Mouse (Mus musculus) testis, postnatal 10 days (tissue): ENCODE measurements around the gene Tubgcp5.
"Not testable (repeated sequence)": the region's sequence is repeated elsewhere in the genome, so short reads cannot be mapped to it uniquely, and the experiment has no call there.

Experiments used
- DNase-seq: peaks from one replicate; pipeline ENCODE4 v3.0.0; 2021; ENCODE audit warnings: low spot score

Tubgcp5 gene

DNA sequence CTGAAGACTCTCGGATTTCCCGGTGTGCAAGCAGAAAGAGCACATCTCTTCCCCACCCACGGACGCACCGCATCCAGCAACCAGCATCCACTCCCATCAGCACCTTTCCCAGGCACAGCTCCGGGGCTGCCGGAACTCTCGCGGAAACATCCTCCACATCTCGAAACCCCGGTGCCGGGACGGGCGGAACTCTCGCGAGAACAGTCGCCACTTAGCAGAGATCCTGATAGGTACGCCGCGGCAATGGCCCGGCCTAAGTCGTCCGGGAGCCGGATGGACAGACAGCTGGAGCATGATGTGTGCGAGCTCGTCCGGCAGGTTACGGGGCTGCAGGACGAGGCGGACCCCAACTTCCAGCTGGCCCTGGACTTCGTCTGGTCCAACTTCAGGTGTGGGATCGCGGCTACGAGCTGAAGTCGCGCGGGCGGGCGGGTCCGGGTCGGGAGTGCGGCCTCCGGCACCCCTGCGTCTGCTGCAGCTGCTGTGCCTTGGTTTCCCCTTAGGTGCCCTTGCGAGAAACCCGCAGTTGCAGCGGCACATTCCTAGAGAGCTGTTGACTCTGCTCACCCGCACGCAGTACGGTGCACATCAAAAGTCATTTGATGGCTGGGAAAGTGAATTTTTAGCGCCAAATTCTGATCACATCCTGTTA, at the start of gene Tubgcp5:
Gene Tubgcp5 (plus strand): TSS at position 203 of the 652 bp plus-strand sequence.
- DNase-seq, result peak; percentile 97

DNA sequence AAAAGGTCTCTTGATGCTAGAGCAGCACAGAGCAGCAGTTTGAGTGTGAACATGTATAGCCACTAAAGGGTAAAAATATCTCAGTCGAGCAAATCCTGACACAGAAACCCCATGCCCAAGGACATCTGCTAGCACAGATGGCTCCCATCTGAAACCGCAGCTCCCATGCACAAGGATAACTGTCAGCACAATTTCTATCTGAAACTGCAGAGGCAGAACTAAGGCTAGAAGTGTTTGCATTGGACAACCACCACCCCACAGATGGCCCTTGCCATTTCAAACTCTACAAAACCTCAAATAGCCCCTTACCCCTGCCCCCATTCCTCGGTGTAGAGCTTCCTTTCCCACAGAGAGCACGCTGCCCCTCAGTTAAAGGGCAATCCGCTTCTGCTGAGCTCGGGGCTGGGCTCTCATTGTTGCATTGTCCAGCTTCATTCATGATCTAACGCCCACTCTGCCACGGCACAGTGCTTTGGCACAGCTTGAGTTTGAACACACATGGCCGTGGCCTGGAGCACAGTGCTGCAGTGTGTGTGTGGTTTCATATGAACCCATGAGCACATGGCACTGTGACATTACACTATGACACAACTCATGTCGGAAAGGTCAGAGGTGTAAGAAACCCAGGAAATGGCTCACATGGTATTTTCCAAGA, 49.3 kb upstream of the Tubgcp5 start:
- no peak for DNase-seq

DNA sequence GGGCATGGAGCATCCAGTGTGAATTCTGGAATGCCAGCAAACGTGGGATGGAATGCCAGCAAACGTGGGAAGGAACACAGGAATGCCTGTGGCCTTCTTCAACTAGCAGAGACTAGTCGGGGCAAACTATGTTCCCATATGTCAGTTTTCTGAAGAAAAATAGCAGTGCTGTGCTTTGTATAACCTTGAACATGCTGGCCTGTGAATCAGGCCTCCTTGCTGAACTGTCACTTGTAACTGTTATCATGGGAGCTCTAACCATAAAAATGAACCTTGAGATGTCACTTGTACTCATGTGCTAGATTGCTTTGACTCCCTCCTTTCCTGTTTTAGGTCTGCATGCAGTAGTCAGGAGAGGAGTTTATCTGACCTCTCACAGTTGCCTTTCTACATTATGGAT, 43.1 kb upstream of the Tubgcp5 start:
- no peak for DNase-seq

DNA sequence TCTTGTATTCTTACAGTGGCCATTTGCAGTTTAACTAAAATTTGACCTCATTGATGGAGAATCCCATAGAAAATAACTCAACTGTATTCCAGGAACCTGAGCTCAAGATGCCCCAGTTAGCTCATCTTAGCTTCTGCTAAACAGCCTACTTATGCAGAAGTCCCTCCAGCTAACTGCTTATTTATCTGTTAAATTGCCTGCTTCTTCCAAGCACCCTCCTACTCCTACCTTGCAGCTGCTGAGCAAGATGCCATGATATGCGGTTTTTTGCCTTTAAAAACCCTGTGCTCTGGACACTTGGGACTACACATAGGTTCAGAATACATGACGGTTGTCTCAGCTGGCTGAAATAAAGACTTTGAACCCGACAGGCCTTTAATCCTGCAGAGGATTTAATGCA, 34.6 kb upstream of the Tubgcp5 start:
- DNase-seq, result no peak

DNA sequence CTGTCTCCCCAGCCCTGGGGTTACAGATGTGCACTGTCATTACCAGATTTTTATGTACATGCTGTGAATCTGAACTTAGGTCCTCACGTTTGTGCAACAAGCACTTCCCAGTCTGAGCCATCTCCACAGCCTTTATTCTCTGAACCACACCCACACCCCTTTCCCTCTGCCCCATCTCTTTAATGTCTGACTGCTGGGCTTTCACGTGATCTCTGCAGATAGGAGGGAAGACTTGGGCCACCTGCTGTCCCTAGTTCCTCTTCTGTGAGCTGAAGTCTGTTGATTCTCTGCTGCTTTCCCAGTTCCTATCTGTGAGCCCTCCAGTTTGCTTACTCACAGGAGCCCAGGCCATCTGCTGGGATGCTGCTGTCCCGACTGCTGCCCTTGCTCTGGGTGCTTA, 26.0 kb upstream of the Tubgcp5 start, which contains the start of gene Siglech:
Gene Siglech (plus strand): TSS at position 253 of the 400 bp plus-strand sequence.
- no peak for DNase-seq

DNA sequence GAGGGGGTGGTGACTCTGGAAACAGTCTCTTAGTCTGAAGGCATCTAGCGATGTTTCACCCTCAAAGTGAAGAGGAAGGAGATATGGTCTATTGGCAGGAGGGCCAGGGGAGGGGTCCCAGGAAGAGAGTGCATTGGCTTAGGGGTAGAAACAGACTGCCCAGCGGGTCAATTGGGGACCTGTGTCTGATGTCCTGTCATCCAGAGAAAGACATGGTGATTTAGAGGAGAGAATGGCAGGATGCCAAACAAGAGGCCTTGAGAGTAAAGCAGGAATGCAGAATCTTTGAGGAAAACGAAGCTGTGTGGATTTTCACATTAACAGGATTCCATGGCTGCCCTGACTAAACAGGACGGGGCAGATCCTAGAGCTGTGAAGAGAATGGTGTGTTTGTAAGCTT, 13.9 kb upstream of the Tubgcp5 start:
- DNase-seq, result no peak

DNA sequence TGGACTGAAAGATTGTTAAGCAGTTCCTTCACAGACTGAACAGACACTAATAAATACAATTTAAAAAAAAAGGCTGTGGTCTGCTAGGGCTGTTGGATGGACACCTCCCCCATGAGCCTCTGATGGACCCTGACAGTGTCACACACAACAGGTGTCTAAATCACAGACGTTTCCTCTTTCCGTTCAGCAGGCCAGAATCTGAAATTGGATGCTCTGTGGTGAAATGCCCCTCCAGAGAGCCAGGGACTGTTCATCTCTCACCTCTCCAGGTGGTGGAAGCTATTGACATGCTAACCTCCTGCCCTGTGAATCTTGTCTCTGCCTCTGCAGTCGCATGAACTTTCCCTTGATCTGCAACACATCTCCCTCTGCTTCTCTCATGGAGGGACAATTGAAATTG, 11.5 kb upstream of the Tubgcp5 start:
- no peak for DNase-seq

DNA sequence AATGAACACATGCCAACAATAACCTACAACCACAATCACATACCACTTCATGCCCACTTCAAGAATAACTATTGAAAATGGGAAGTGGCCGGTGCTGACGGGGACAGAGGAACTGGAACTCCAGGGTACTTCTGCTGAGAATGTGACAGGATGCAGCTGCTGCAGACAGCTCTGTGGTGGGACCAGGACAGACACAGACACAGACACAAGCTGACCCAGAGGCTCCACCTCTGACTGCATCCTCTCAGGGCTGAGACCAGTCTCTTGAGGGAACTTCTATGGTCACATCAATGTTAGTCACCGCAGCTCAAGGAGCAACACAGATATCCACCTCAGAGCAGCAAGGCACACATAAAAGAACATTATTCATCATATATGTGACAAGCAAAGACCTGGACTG, 9.4 kb upstream of the Tubgcp5 start:
- no peak for DNase-seq

DNA sequence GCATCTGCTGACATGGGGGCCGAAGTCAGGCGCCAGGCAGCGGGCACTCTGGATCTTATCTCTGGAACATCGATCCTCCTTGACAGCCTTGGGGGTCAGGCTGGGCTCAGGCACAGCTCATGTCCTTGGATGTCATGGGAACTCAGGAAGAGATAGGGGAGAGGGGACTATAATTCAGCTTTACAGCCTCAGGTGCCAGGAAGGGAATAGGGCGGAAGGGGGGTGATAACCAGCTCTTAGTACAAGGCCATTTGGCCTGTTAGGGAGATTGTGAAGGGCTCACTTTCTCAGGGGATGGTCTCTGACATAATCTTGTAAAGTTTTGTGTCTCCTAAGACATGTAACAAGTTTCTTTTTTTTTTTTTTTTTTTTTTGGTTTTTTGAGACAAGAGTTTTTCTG, 3.4 kb upstream of the Tubgcp5 start:
- not testable (repeated sequence) for DNase-seq

DNA sequence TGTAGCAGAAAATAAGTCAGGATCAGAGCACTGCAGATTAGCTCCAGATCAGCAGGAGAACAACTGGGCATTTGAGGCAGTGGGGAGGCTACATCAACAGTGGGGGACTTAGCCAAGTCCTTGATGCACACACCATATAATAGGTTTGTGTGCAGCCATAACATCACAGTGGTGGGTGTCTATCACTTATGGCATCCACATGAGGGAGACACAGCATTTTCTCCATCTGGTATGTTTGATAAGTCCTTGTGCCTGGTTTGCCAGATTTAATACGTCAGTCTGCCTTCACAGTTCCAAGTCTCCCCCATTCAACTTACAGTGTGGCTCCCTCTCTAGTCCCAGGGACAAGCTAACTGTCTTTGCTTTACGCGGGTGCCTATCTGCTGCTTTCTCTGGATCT, 1.7 kb upstream of the Tubgcp5 start:
- no peak for DNase-seq

DNA sequence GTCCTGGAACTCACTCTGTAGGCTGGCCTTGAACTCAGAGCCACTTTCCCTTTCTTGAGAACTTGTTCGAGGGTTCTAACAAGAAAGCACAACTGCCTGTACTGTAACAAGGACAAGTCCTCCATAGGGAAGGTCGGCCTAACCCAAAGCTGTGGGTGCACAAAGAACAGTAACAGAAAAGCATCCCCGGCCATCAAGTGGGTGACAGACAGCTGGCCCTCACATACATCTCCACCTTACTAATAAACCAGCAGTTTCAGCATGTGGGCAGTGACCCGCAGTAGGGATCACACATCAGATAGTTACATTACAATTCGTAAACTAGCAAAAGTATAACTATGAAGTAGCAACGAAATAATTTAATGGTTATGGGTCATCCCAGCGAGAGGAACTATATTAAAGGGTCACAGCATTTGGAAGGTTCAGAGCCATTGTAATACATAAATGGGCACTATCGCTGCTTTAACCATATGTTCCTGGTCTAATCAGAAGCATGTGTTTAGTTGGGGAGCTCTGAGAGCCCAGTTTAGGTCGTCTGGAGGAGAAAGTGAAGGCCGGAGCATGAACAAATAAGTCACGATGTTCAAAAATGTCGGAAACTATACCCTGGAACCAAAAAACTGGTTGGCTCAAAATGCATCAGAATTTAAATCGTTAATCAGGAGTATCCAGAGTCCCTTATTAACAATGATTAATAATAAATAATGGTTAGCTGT, 560 bp upstream of the Tubgcp5 start:
- DNase-seq, result no peak

DNA sequence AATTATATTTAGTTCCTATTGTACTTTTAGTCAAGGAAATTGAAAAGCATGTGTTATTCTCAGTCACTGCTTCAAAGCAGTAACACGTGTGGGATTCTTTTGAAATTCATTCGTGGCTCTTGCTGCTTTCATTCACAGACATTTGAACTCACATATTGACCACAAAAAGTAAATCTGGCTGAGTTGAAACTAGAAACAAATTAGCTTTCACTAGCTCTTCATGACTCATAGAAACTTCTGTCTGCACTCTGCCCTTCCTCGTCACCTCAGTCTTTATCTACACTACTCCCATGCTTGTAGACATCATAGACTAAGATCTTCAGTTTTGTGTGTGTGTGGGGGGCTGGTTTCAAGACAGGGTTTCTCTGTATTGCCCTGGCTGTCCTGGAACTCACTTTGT, 6.0 kb downstream of the Tubgcp5 start:
- no peak for DNase-seq

DNA sequence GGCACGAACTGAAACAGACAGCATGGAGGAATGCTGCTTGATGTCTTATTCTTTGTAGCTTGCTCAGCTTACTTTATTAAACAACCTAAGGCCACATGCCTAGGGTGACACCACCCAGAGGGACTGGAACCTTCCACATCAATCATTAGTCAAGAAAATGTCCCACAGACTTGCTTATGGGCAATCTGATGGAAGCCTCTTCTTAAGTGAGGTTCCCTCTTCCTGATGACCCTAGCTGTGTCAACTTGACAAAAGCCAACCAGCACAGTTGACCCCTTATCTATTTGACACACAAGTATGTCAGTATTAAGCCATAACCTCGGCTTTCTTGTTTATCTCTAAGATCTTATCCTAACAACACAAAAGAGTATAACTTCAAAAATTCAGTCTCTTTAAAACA, 16.0 kb downstream of the Tubgcp5 start:
- no peak for DNase-seq

DNA sequence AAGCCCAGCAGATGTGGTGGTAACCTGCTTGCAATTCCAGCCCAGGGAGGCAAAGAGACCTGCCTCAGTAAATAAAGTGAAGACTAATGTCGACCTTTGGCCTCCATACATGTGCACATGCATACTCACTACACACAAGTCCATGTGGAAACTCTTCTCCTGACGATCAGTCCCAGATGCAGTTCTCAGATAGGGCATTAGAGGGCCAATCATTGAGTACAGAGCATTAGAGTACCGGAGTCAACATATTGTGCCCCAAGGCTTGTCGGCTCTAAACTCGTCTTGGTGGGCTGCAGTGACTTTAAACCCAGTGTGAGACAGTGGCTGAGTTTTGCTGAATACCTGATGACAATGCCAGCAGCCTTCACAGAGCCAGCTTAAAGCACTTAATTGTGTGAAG, 30.5 kb downstream of the Tubgcp5 start:
- DNase-seq, result no peak

DNA sequence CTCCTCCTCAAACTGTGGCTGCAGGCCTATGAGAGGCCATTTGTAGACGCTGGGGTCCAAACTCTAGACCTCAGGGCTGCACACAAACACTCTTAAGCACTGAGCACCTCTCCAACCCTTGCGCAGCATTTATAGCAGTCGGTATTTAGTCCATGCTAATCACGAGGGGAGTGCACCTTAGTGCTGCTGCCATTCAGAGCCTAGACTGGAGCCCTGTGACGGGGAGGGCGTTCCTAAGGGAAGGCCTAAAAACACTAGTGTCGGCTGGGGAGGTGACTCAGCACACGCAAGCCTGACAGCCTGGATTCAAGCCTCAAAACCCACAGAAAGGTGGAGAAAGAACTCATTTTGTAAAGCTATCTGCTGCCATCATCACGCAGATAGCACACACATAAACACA, 33.6 kb downstream of the Tubgcp5 start:
- no peak for DNase-seq

DNA sequence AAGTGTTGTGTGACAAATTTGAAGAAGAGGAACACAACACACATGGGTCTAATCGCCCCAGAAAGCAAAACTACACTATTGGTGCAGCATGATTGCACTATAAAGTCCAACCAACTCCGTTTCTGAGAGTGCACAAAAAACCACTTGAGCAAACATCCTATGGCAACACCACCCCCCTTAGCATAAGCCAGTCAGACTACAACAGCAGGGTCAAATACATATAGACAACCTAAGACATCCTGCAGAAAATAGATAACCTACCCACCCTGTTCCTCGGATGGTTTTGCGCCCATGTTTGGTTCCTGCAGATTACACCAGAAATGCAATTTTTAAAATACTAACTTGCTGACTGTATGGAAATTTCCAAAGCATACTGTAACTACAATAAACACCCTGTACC, 42.9 kb downstream of the Tubgcp5 start:
- DNase-seq, result no peak

DNA sequence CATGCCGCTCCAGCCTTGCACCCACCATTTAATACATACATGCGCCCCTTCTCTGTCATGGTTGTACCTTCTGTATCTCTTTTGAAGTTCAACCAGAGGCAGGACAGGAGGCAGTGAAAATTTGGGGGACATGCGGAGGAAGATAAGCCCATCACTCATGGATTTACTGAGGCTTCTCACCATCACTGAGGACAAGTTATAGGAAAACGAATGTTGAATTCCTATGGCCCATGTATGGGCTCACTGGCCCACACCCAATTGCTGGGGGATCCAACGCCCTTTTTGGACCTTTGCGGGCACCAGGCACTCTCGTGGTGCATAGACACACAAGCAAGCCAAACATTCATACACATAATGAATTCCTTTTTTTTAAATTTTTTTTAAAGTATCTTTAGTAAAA, 47.5 kb downstream of the Tubgcp5 start, which contains the start of gene Cyfip1:
Gene Cyfip1 (plus strand): TSS at position 301 of the 400 bp plus-strand sequence.
- no peak for DNase-seq

DNA sequence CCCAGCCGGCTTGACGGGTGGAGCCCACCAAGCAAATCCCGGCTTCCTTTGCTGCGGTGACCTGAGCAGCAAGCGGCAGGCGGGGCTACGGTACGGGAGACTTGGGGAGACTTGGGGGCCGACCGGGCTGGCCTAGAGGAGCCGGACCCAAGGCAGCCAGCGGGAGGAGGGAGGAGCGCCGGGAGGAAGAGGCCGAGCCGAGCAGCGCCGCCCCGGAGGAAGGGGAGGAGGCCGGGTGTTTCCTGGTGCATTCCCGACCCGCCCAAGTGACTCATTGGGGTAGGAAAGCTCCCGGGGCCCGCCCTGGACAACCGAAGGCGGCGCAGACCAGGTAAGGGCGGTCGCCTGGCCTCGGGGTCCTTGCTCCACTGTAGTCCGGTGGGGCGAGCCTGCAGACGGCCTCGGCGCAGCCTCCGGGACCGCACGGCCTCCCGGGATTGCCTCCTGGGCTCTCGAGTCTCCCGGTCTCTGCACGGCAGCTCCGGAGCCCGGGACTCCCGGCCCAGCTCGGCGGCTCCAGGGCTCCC, 48.1 kb downstream of the Tubgcp5 start:
- peak; percentile 89 for DNase-seq

DNA sequence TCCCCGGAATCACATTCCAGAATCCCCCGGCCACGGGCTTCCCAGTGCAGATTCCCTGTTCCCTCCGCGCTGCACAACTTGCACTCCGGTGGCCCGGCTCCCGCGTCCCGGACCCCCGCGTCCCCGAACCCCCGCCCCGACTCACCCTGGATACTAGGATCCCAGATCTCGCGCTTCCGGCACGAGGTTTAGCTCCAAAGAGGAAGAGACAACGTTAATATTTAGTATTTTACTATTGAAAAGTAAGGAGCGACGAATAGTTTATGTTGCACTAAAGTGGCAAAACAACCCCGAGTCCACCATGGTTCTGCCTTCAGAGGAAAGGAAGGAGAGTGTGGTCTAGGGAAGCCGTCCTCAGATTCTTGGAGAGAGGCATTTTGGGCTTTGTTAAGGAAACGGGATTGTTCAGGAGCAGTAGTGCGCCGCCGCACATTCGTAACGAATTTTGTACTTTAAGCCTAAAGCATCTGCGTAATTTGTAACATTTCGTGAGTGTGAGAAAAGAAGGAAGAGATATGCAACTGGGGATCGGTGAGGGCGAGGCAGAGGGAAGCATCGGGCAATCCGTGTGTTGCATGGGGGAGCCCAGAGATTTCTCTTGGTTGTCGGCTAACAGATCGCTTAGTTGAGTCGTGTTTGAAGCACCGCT, 48.7 kb downstream of the Tubgcp5 start:
- no peak for DNase-seq

DNA sequence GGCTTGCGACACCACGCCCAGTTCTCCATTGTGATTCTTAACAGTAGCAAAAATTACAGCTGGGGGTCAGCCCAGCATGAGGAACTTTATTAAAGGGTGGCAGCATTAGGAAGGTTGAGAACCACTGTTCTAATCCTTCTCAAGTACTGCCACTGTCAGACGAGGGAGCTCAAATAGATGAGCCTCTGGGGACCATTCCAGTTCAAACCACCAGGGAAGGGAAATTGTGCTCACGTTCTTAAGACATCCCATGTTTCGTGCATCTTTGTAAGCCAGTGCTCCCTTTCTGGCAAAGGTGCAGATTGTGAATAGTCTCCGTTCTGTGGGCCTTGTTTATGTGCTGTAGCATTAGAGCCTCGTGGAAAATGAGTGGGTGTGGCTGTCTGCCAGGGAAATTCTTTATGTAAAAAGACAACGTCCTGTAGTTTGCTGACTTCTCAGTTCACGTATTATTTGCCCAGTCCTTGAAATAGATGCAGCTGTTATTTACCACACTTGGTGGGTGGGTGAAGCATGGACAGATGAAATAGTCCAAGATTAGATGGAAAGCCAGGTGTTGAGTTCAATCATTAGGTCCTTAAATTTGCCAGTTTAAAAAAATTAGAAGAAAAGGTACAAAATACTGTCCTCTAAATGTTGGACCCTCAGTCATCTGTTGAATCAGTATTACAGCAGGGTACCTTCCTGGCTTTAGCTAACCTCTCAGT, 52.8 kb downstream of the Tubgcp5 start:
- DNase-seq, result no peak

DNA sequence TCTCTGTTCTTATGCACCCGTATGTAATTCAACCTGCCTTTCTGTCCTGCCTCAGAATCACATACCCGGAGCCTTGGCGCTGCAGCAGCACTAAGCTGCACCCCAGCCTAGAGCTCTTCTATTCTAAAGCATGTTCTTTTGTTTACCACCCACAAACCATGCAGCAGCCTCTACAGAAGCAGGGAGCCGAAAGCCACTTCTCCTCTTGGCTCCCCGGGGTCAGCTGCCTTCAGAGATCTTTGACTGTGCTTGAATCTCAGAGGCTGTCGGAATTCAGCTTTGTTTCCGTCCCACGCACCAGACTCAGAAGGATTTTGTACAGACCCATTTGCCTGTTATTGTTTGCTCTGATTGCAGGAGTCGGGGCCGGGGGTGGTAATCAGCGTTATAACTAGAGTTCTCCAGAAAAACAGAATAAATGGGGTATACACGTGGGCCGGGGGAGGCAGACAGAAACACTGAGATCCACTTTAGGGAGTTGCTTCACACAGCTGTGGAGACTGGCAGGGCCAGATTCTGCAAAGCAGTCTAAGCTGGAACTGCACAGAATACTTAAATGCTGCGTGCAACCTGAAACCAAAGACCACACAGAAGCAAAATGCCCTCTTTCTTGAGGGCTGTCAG, 56.1 kb downstream of the Tubgcp5 start:
- DNase-seq, result no peak
